In genomic region chr6:50549791-50550190, GRCm38 (mm10) we compare ENCODE assay signal across 8 mouse cellular contexts.
"Had no signal": no experiment of that assay in that cellular context is flagged by ENCODE, and none has a peak within 500 bp of the region (broad histone marks: within the 10 kb centered on the region; RNA-seq: fewer than 3 reads in every experiment).

No protein-coding gene starts in this region.

- ATAC-seq: midbrain, embryonic 16.5 days had no signal

- DNase-seq: kidney, adult 11 months; kidney, adult 9 months; kidney, postnatal 36 days; lung, embryonic 14.5 days; lung, postnatal 14 days; thymus, adult 2 months; thymus, postnatal 25 days had no signal
